Mouse (Mus musculus): ENCODE results near the gene Ppp4r4. TPM values are rescaled to one million over a fixed set of nuclear protein-coding genes. Genes with fewer than 3 reads are reported as not detected.
"Not testable (repeated sequence)": the region's sequence is repeated elsewhere in the genome, so short reads cannot be mapped to it uniquely, and the experiment has no call there.

Gene Ppp4r4
- total RNA-seq, 4 experiments from 2014 or later, result 0.22 to 1.6 (median 0.35) TPM

DNA sequence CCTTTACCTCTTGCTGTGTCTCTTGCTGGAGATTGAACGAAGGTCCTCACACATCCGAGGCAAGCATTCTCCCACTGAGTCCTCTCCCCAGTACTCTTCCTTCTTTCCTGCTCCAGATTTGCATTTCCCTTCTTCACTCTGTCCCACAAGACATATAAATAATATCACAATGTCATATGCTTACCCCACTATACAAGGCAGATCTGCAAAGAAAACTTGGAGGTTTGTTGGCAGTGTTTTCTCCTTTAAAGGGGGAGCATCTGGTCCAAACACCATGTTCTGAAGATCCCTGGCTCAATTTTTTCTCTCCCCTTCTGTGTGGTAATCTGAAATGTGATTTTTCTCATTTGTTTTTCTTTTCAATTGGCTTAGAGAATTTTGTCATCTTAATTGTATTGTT lies 102.3 kb downstream of the Ppp4r4 start:
- no peak for DNase-seq (ENCODE audit: low spot score)

DNA sequence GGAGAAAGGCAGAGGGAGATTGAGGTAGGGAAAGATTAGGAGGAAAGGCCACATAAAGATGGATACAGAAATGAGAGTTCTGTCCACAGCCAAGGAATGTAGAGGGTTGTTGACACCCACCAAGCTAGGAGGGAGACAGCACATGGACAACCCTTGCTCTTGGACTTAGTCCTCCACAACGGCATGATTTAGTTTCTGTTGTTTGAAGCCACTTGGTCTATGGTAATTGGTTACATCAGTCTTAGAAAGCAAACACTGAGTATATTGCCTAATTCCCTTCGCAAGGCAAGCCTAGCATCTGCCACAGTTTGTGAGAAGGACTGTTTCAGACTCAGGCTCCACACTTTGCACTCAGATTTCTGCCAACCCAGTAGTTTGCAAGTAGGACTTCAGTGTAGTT lies 103.8 kb downstream of the Ppp4r4 start:
- DNase-seq (ENCODE audit: low spot score), result no peak

DNA sequence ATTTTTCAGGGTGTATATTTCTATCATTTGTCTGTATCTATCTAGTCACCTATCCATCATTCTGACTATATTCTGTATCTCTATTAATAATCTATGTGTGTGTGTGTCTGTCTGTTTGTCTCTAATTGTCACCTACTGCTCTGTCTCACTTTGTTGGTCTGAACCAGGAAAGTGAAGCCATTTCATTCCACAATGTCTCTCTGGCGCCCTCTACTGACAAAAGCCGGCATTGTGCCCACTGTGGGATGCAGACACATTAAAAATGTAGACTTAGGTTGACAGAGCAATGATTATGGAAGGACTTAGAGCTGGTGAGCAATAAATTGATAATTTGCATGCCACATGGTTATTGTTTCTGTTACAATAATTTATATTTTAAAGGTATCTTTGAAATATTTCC lies 111.3 kb downstream of the Ppp4r4 start:
- peak; percentile 61 for DNase-seq (ENCODE audit: low spot score)

DNA sequence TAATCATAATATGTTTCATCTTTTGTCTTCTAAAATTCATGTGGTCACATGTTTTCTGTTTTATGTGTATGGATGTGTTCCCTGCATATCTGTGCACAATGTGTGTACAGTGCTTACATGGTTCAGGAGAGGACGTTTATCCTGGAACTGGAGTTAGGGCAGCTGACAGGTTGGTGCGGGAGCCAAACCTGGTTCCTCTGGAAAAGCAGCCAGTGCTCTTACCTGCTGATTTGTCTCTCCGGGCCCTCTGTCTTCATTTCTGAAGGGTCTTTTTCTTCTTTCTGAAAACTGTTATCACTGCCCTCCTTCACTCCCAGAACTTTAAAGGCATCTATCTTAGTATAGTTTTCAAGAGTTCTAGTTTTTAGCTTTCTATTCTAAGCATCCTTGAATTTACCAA lies 111.7 kb downstream of the Ppp4r4 start:
- DNase-seq (ENCODE audit: low spot score), result no peak

DNA sequence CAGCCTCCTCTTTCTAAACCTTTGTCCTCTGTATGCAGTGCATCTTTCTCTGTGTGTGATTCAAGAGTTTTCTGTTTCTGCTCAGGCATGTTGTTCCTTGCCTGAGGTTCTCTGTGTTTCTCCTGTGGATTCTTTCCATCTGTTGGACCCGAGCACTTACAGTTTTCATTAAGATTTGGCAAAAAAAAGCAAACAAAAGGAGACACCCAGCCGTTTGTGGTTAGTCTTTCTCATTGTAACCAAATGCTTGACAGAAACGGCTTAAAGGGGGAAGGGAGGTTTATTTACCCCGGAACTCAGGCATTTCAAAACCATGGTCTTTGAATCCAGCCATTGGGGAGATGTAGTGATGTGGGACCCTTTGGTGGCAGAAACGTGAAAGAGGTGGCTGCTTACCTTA lies 112.5 kb downstream of the Ppp4r4 start:
- no peak for DNase-seq (ENCODE audit: low spot score)

DNA sequence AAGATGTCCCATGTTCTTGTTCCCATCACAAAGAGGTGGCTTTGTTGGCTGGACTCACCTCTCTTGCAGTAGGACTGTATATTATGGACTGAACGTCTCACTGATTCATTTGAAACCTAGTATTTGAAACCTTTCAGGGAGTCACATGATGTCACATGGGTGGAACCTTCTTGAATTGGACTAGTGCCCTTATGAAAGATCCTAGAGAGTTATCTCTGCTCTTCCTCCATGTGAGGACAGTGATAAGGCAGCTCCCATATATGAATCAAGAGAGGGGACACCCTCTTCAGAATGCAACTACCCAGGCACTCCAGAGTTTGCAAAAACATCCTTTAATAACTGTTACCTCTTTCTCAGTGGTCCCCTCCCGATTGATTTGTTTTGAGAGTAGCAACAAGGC lies 114.2 kb downstream of the Ppp4r4 start:
- DNase-seq (ENCODE audit: low spot score), result no peak

DNA sequence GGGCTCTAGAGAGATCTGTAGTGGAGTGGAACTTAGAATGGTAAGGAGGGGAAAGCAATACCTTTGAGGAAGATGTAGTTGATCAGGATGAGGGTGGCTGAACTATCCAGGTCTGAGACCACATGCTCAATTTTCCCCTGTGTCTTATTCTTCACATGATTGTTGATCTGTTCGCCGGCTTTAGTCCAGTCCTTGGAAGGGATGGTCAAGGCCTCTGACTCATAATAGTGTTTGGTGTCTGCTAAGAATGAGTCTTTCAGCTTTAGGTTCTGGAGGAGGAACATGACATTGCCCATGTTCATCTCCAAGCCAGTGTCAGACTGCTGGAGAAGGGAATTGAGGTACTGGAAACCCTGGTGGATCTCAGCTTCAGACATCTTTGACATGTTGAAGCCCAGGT lies 121.8 kb downstream of the Ppp4r4 start:
- DNase-seq (ENCODE audit: low spot score), result no peak

DNA sequence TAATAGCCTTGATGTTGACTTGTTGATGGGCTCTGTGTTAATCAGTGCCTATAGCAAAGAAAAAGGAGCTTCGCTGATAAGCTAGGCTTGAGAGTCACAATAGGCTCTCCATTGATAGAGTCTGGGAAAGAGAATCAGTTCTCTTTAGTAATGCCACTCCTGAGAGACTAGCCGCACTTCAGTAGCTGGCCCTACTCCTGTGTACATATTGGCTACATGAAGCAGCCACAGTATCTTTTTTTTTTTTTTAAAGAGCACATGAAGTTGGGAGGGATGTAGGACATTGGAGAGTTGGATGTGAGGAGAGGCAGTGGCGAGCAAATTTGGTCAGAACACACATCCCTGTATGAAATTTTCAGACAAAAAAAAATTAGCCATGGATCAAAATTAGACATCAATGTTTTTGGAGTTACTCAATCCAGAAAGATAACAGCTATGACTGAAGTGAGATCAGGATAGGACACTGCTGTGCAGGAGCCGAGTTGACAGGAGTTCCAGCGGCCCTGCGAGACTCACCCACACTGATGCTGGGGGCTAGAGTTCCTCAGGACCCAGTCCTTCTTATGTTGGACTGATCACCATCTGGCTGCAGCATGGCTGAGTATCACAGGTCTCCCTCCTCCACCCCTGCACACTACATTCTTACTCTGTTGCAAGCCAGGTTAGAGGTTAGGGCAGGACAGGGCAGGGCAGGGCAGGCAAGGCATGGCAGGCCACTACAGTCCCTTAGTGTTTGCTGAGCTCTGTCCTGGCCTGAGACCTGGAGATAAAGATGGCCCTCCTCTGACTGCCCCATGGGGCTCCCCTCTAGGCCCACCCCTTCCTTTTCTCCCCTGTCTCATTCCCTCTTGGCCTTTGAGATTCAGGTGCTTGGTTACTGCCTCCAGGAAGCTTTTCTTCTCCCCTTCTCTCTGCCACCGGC lies 123.3 kb downstream of the Ppp4r4 start:
- DNase-seq (ENCODE audit: low spot score), result no peak

DNA sequence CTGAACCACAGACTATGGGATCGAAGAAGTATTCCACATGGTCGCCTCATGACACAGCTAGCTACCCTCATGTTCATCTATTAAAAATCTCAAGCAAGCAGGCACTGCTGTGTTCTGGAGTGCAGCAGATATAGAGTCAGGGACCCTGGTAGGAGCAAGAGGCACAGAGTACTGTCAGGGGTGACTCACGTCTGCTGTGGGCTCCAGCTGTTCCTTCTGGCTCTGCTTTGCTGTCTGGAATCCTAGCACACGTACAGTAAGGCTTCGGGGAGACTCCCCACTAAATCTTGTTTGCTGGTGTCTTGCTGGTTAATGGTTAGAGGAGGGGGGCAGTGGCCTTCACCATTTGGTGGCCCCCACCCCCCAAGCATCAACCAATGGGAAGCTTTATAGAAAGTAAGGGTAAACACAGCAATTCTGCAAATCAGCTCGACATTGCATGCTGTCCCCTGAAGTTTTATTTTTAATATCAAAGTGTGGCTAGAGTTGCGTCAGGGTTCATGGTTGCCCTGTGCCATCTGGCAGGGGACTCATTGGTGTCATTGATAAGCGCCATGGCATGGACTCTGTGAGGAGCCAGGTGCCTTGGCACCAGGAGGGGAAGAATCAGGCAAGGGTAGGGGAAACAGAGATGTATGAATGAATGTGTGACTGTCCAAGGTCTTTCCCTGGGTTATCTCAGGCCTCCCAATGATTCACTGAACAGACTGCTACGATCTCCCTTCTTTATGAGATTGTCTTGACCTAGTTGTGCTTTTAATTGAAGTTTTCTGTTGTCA lies 125.0 kb downstream of the Ppp4r4 start, which contains the start of gene Serpina6:
Gene Serpina6, minus strand, starts transcription at position 365 of the 779 bp plus-strand sequence.
- DNase-seq (ENCODE audit: low spot score), result no peak

DNA sequence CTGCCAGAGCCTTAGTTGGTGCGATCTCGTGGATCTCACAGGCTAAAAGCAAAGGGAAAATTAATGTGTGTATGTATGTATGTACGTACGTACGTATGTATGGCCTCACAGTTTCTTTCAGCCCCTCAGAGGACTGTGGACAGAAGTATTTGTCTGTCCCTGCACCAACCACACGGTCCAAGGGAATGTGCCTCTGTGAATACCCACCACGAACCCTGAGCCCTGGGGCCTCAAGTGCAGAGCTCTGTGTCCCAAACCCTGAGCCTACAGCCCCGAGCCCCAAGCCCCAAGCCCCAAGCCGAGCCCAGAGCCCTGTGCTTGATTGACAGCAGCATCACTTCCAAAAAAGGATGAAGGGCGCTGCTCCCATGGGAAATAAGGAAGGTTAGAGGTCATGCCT lies 125.9 kb downstream of the Ppp4r4 start:
- DNase-seq (ENCODE audit: low spot score), result no peak

DNA sequence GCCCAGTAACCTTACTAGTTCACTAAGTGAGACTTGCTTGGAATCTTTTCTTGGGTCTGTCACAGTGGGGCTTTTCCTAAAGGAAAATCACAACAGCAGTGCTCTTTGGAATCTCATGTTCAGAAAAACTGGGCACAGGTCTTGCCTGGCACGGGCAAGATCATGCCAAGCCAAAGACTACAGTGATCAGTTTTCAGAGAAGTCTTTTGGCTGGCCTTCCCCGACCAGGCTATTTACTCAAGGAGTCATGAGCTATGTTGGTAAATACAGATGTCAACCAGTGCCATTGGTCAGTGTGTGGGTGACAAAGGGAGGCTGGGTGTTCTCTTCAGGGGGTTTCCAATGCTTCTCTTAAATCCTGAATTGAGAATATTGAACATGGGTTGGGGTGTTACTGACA lies 127.1 kb downstream of the Ppp4r4 start:
- no peak for DNase-seq (ENCODE audit: low spot score)

DNA sequence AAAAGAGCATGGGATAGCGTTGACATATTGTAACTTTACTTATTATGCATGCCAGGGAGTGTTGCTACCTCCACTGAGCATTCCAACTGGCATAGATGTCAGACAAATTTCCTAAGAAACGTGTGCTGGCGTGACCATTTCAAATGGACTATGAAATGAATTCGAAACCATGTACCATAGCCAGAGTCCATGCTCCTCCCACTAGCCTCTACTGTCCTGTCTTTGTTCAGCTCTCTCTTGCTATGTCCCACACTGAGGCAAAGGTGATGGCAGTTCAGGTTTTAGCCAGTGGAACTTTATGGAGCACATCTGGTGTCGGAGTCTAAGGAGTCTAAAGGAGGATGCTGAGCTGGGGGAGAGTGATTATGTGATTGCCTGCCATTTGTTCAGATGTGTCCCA lies 128.0 kb downstream of the Ppp4r4 start:
- DNase-seq (ENCODE audit: low spot score), result no peak

DNA sequence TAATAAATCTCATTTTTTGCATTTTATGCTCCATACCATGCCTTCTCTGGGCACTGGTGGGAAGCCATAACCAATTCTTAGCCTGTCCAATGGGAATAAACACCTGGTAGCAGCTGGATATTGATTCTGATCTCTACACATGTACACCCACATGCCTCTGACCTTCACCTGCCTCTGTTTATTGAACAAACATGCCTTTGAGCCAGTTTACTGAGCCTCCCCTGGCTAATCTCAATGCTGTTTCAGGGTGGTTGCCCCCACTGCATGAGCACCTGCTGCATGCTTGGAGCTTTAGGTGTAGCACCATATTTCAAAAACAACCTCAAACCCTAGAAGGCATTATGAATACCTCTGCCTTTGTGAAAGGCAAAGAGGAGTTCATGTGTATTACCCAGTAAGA lies 130.0 kb downstream of the Ppp4r4 start:
- not testable (repeated sequence) for DNase-seq (ENCODE audit: low spot score)

Other genes with a start within 250 kb of the Ppp4r4 start
- gene Fam181a, start 221.3 kb upstream of the Ppp4r4 start, total RNA-seq (2022), result not detected
- 100 to 1,000 TPM; 485 to 583 (median 548) TPM for gene Asb2, start 176.3 kb upstream of the Ppp4r4 start, total RNA-seq (2022)
- gene Otub2, start 143.6 kb upstream of the Ppp4r4 start, total RNA-seq (2022), result 1 to 10 TPM; 2.5 to 4.2 (median 3.5) TPM
- 1 to 10 TPM in 3 of 4 experiments, under 1 TPM in 1; 0.41 to 1.8 (median 1.2) TPM for gene 9330161L09Rik, start 124.5 kb upstream of the Ppp4r4 start, total RNA-seq (2022)
- gene Ddx24, start 106.5 kb upstream of the Ppp4r4 start, total RNA-seq (2022), result 10 to 100 TPM; 88.5 to 95.6 (median 91.7) TPM
- gene Ifi27, start 98.1 kb upstream of the Ppp4r4 start, total RNA-seq (2022), result 10 to 100 TPM; 45.0 to 62.7 (median 52.4) TPM
- gene Ifi27l2a, start 88.6 kb upstream of the Ppp4r4 start, total RNA-seq (2022), result 10 to 100 TPM; 20.2 to 34.4 (median 28.4) TPM
- not detected for gene Ifi27l2b, start 75.1 kb upstream of the Ppp4r4 start, total RNA-seq (2022)
- gene Serpina10, start 99.2 kb downstream of the Ppp4r4 start, total RNA-seq (2022), result not detected
- not detected for gene Serpina6, start 124.9 kb downstream of the Ppp4r4 start, total RNA-seq (2022)
- not detected for gene Serpina16, start 143.9 kb downstream of the Ppp4r4 start, total RNA-seq (2022)
- not detected for gene Serpina1f, start 163.2 kb downstream of the Ppp4r4 start, total RNA-seq (2022)
- gene Serpina1d, start 241.3 kb downstream of the Ppp4r4 start, total RNA-seq (2022), result under 1 TPM in 3 of 4 experiments, not detected in 1; 0.52 to 0.95 (median 0.53) TPM